Mouse (Mus musculus): ENCODE data around the gene Psmb4. TPM values are rescaled to one million over a fixed set of nuclear protein-coding genes. Genes with fewer than 3 reads are reported as not detected.

Gene Psmb4
- polyA plus RNA-seq, 1 experiment from 2014 or later: 352 TPM

DNA sequence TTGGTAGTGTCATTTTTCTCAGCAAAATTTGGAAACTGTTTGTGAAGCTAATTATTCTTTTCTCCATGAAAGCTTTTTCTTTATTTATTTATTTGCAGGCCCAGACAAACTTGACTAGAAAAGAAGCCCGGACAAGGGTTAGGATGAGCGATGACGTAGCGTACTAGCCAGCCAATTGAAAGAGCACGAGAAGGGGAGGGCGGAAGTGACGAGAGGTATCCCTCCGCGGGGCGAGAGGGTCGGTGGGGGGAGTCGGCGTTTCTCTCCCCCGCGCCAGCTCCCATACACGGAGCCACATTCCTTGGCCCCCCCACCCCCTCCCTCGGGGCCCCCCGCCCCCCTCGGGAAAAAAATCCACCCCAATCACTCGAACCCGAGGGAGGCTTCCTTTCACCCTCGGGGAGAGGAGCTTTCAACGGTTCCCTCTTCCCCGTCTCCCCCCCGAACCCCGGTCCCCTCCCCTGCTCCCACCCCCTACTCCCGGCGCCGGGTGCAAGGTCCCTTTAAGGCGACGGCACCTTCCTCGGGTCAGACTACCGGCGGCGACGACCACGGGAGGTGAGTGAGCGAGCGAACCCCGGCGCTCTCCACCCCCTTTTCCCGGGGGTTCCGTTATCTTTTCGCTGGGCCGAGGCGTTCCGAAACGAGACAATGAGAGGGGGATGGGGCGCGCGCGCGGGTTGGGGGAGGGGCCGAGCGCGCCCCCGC is 49.4 kb downstream of the Psmb4 start, which contains the start of gene Pogz:
Gene Pogz (plus strand): TSS at position 385 of the 708 bp plus-strand sequence.
- WGBS: under 1% methylated on average over 50 of the region's 57 CpGs
- Histone ChIP-seq H3K27ac (replicated peaks) (peak within 1 kb of the TSS; percentile 100), H3K4me2 (peak within 1 kb of the TSS; percentile 73), H3K9ac (peak within 1 kb of the TSS; percentile 87), H3K27me3 (no peaks in the 10 kb centered on the region), H3K4me1 (replicated peaks) (peaks cover 28% of the 10 kb centered on the region), H3K9me3 (no peaks in the 10 kb centered on the region), H3K36me3 (no peaks in the 10 kb centered on the region), H3K4me3 (peak within 1 kb of the TSS; percentile 53)
- peak; percentile 93 for ATAC-seq (ENCODE audit: low FRiP score, low read depth)

DNA sequence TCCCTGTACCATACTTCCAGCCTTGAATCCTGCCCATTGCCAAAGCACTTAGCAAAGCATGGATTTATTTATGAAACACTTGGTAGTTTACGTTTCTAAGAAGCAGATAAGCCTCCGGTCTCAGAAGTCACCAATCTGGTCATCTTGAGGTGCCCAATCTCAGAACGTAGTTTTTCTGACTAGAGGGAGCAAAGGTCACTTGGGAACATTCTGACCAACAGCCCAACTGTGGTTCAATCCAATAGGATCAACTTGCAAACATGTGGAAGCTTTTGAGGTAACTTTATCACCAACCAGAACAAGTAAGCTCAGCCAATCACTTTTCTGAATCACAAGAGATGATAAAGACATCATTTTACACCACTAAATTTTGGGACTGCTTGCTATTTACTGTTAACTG is 51.4 kb downstream of the Psmb4 start:
- 83% methylated on average over 3 of the region's 3 CpGs for WGBS
- H3K9ac ChIP-seq: no peak overlapping the region
- no peak overlapping the region for H3K4me2 ChIP-seq
- no peak overlapping the region for H3K4me3 ChIP-seq
- no peaks in the 10 kb centered on the region for H3K9me3 ChIP-seq
- no peaks in the 10 kb centered on the region for H3K27me3 ChIP-seq
- H3K36me3 ChIP-seq: no peaks in the 10 kb centered on the region
- peaks cover 25% of the 10 kb centered on the region for H3K4me1 ChIP-seq (replicated peaks)
- no peak overlapping the region for H3K27ac ChIP-seq (replicated peaks)
- ATAC-seq (ENCODE audit: low FRiP score, low read depth): no peak

Other genes with a start within 250 kb of the Psmb4 start
- gene Gm10972, start 243.8 kb downstream of the Psmb4 start, polyA plus RNA-seq (2015; fragmentation: Nextera tagmentation; extraction: Ambion mirVana): not detected in 2 replicates
- 6.5 and 8.0 TPM in 2 replicates for gene Tuft1, start 228.1 kb downstream of the Psmb4 start, polyA plus RNA-seq (2015; fragmentation: Nextera tagmentation; extraction: Ambion mirVana)
- 0.37 and 0.65 TPM in 2 replicates for gene Selenbp2, start 193.4 kb downstream of the Psmb4 start, polyA plus RNA-seq (2015; fragmentation: Nextera tagmentation; extraction: Ambion mirVana)
- 13.5 and 14.3 TPM in 2 replicates for gene Cgn, start 100.5 kb downstream of the Psmb4 start, polyA plus RNA-seq (2015; fragmentation: Nextera tagmentation; extraction: Ambion mirVana)
- 20.6 and 21.1 TPM in 2 replicates for gene Pogz, start 49.4 kb downstream of the Psmb4 start, polyA plus RNA-seq (2015; fragmentation: Nextera tagmentation; extraction: Ambion mirVana)
- gene Selenbp1, start 46.1 kb upstream of the Psmb4 start, polyA plus RNA-seq (2015; fragmentation: Nextera tagmentation; extraction: Ambion mirVana): 15.5 and 16.4 TPM in 2 replicates
- gene Rfx5, start 67.1 kb upstream of the Psmb4 start, polyA plus RNA-seq (2015; fragmentation: Nextera tagmentation; extraction: Ambion mirVana): 6.9 and 7.1 TPM in 2 replicates
- gene Pi4kb, start 87.8 kb upstream of the Psmb4 start, polyA plus RNA-seq (2015; fragmentation: Nextera tagmentation; extraction: Ambion mirVana): 21.8 and 27.3 TPM in 2 replicates
- gene Zfp687, start 128.5 kb upstream of the Psmb4 start, polyA plus RNA-seq (2015; fragmentation: Nextera tagmentation; extraction: Ambion mirVana): 18.9 and 21.2 TPM in 2 replicates
- 260 and 276 TPM in 2 replicates for gene Psmd4, start 155.7 kb upstream of the Psmb4 start, polyA plus RNA-seq (2015; fragmentation: Nextera tagmentation; extraction: Ambion mirVana)
- 15.2 and 15.8 TPM in 2 replicates for gene Pip5k1a, start 220.0 kb upstream of the Psmb4 start, polyA plus RNA-seq (2015; fragmentation: Nextera tagmentation; extraction: Ambion mirVana)
- gene Vps72, start 224.1 kb upstream of the Psmb4 start, polyA plus RNA-seq (2015; fragmentation: Nextera tagmentation; extraction: Ambion mirVana): 167 and 176 TPM in 2 replicates
- 1.7 and 1.8 TPM in 2 replicates for gene Tmod4, start 237.5 kb upstream of the Psmb4 start, polyA plus RNA-seq (2015; fragmentation: Nextera tagmentation; extraction: Ambion mirVana)
- gene Scnm1, start 247.1 kb upstream of the Psmb4 start, polyA plus RNA-seq (2015; fragmentation: Nextera tagmentation; extraction: Ambion mirVana): 84.0 and 88.6 TPM in 2 replicates
- gene Lysmd1, start 247.1 kb upstream of the Psmb4 start, polyA plus RNA-seq (2015; fragmentation: Nextera tagmentation; extraction: Ambion mirVana): 42.7 and 45.0 TPM in 2 replicates